Mouse (Mus musculus) bone marrow macrophage, adult 2 months (primary cell): ENCODE data around the gene Map3k21.

ENCODE experiments used
- CTCF ChIP-seq: IDR thresholded peaks from 2 replicates; pipeline ENCODE4 v1.5.1; 2012; ENCODE audit warnings: low read depth, mild to moderate bottlenecking, low read length, moderate library complexity
- POLR2A ChIP-seq: IDR thresholded peaks from 2 replicates; pipeline ENCODE4 v1.6.1; 2012; ENCODE audit warnings: mild to moderate bottlenecking, low read depth, low read length, borderline replicate concordance

DNA sequence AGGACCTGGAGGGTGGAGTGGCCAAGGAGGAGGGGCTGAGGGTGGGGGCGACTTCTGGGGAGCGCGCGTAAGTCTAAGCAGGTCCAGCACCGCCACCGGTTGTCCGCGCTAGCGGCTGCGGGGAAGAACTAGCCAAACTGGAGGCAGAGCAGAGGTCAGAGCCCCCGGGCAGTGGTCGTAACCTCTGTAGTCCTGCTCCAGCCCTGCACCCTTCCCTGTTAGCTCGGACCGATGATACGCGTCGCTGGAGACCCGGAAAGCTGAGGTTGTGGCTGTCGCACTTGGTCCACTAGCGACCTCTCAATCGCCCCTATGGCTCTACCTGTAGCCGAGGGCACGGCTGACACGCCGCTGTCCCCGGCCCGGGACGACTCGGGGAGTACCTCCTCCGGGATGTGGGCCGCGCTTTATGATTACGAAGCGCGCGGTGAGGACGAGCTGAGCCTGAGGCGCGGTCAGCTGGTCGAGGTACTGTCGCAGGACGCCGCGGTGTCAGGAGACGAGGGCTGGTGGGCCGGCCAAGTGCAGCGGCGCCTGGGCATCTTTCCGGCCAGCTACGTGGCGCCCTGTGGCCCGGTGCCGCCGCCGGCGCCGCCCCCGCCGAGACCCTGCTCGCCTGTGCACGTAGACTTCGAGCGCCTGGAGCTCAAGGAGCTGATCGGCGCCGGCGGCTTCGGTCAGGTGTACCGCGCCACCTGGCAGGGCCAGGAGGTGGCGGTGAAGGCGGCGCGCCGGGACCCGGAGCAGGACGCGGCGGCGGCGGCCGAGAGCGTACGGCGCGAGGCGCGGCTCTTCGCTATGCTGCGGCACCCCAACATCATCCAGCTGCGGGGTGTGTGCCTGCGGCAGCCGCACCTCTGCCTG lies at the start of gene Map3k21:
- no peak for TF ChIP-seq CTCF
- TF ChIP-seq POLR2A, result no peak
